Mouse (Mus musculus) stomach, postnatal 0 days (tissue): ENCODE measurements around the gene Nphp4.

Experiments used
- CTCF ChIP-seq: IDR thresholded peaks from 2 replicates; pipeline ENCODE4 v1.5.1; 2016; ENCODE audit warnings: antibody characterized with exemption, low read depth, mild to moderate bottlenecking, moderate library complexity
- EP300 ChIP-seq: optimal IDR thresholded peaks from 2 replicates; pipeline ENCODE3; 2016; ENCODE audit warnings: antibody characterized with exemption

GRCm38 (mm10) chr4:152604285-152604684 lies 127.8 kb downstream of the Nphp4 start:
- TF ChIP-seq CTCF (no peak), EP300 (no peak)
